Mouse (Mus musculus): Measurements from ENCODE around the gene Coil.

- TF ChIP-seq POLR2A (IDR thresholded peaks at IDR 0.05; ENCODE audit: insufficient read depth, low read depth, low read length) (peak; percentile 38; the same call in 1 of the 2 replicates), CTCF (IDR thresholded peaks at IDR 0.05) (no peak)
Measured at GRCm38 (mm10) chr11:89000527-89000819, 30.4 kb downstream of the Coil start.

All from heart, adult 2 months (tissue).